Mouse (Mus musculus): Measurements from ENCODE around the gene Ftsj3. TPM values are rescaled to one million over a fixed set of nuclear protein-coding genes. Genes with fewer than 3 reads are reported as not detected.
"Not testable (repeated sequence)": the region's sequence is repeated elsewhere in the genome, so short reads cannot be mapped to it uniquely, and the experiment has no call there.

Gene Ftsj3
- polyA plus RNA-seq, 1 experiment from 2014 or later = 35.8 TPM

GRCm38 (mm10) chr11:106264988-106265387 lies 9.1 kb upstream of the Ftsj3 start:
- peaks cover 66% of the 10 kb centered on the region for H3K36me3 ChIP-seq (ENCODE audit: control insufficient read depth, insufficient read depth, low read length)
- no peak overlapping the region for H3K9ac ChIP-seq (ENCODE audit: low read length)
- H3K4me1 ChIP-seq (ENCODE audit: control insufficient read depth, insufficient read depth, low read length) = peaks cover 15% of the 10 kb centered on the region
- no peak overlapping the region for H3K4me2 ChIP-seq (ENCODE audit: low read length)
- H3K4me3 ChIP-seq (ENCODE audit: low read depth, low read length) = no peak overlapping the region
- H3K9me3 ChIP-seq (replicated peaks; ENCODE audit: control insufficient read depth, low read length) = no peaks in the 10 kb centered on the region
- ATAC-seq (no peak), DNase-seq (ENCODE audit: low spot score) (no peak)
- no peaks in the 10 kb centered on the region for H3K27me3 ChIP-seq (replicated peaks; ENCODE audit: control insufficient read depth, insufficient read depth, low read length)
- WGBS = 94% methylated on average over 15 of the region's 15 CpGs
- no peak overlapping the region for H3K27ac ChIP-seq (ENCODE audit: low read depth, low read length)

GRCm38 (mm10) chr11:106263963-106264362 lies 8.1 kb upstream of the Ftsj3 start:
- peaks cover 12% of the 10 kb centered on the region for H3K4me1 ChIP-seq (ENCODE audit: control insufficient read depth, insufficient read depth, low read length)
- H3K27me3 ChIP-seq (replicated peaks; ENCODE audit: control insufficient read depth, insufficient read depth, low read length) = no peaks in the 10 kb centered on the region
- H3K4me3 ChIP-seq (ENCODE audit: low read depth, low read length) = no peak overlapping the region
- H3K36me3 ChIP-seq (ENCODE audit: control insufficient read depth, insufficient read depth, low read length) = peaks cover 73% of the 10 kb centered on the region
- H3K9ac ChIP-seq (ENCODE audit: low read length) = no peak overlapping the region
- WGBS = 90% methylated on average over 9 of the region's 9 CpGs
- ATAC-seq (no peak), DNase-seq (ENCODE audit: low spot score) (no peak)
- H3K9me3 ChIP-seq (replicated peaks; ENCODE audit: control insufficient read depth, low read length) = no peaks in the 10 kb centered on the region
- no peak overlapping the region for H3K27ac ChIP-seq (ENCODE audit: low read depth, low read length)
- H3K4me2 ChIP-seq (ENCODE audit: low read length) = no peak overlapping the region

GRCm38 (mm10) chr11:106260826-106261450 lies 5.1 kb upstream of the Ftsj3 start:
- ATAC-seq = no peak
- WGBS = 89% methylated on average over 14 of the region's 14 CpGs

GRCm38 (mm10) chr11:106256775-106257174 lies 896 bp upstream of the Ftsj3 start:
- H3K4me3 ChIP-seq (ENCODE audit: low read depth, low read length) = peak overlapping the region; percentile 79
- peak overlapping the region; percentile 87 for H3K9ac ChIP-seq (ENCODE audit: low read length)
- H3K4me1 ChIP-seq (ENCODE audit: control insufficient read depth, insufficient read depth, low read length) = peaks cover 16% of the 10 kb centered on the region
- H3K27ac ChIP-seq (ENCODE audit: low read depth, low read length) = no peak overlapping the region
- H3K4me2 ChIP-seq (ENCODE audit: low read length) = peak overlapping the region; percentile 98
- H3K27me3 ChIP-seq (replicated peaks; ENCODE audit: control insufficient read depth, insufficient read depth, low read length) = no peaks in the 10 kb centered on the region
- no peak for ATAC-seq
- WGBS = 73% methylated on average over 5 of the region's 5 CpGs
- H3K9me3 ChIP-seq (replicated peaks; ENCODE audit: control insufficient read depth, low read length) = no peaks in the 10 kb centered on the region
- peaks cover 48% of the 10 kb centered on the region for H3K36me3 ChIP-seq (ENCODE audit: control insufficient read depth, insufficient read depth, low read length)
- DNase-seq (ENCODE audit: low spot score) = no peak

More at GRCm38 (mm10) chr11:106260826-106261450, 5.1 kb upstream of the Ftsj3 start:
- Histone ChIP-seq H3K36me3 (ENCODE audit: control insufficient read depth, insufficient read depth, low read length) (peaks cover 75% of the 10 kb centered on the region), H3K9me3 (replicated peaks; ENCODE audit: control insufficient read depth, low read length) (no peaks in the 10 kb centered on the region), H3K4me1 (ENCODE audit: control insufficient read depth, insufficient read depth, low read length) (peaks cover 7% of the 10 kb centered on the region), H3K27ac (ENCODE audit: low read depth, low read length) (no peak overlapping the region), H3K9ac (ENCODE audit: low read length) (no peak overlapping the region), H3K27me3 (replicated peaks; ENCODE audit: control insufficient read depth, insufficient read depth, low read length) (no peaks in the 10 kb centered on the region), H3K4me2 (ENCODE audit: low read length) (no peak overlapping the region), H3K4me3 (ENCODE audit: low read depth, low read length) (no peak overlapping the region)
- no peak for DNase-seq (ENCODE audit: low spot score)

GRCm38 (mm10) chr11:106255174-106255573 lies 705 bp downstream of the Ftsj3 start:
- H3K27me3 ChIP-seq (replicated peaks; ENCODE audit: control insufficient read depth, insufficient read depth, low read length) = no peaks in the 10 kb centered on the region
- peak overlapping the region; percentile 79 for H3K4me3 ChIP-seq (ENCODE audit: low read depth, low read length)
- WGBS = 4% methylated on average over 22 of the region's 22 CpGs
- ATAC-seq = peak; percentile 11
- DNase-seq (ENCODE audit: low spot score) = no peak
- H3K9me3 ChIP-seq (replicated peaks; ENCODE audit: control insufficient read depth, low read length) = no peaks in the 10 kb centered on the region
- H3K4me2 ChIP-seq (ENCODE audit: low read length) = peak overlapping the region; percentile 98
- peak overlapping the region; percentile 87 for H3K9ac ChIP-seq (ENCODE audit: low read length)
- H3K4me1 ChIP-seq (ENCODE audit: control insufficient read depth, insufficient read depth, low read length) = peaks cover 16% of the 10 kb centered on the region
- peaks cover 51% of the 10 kb centered on the region for H3K36me3 ChIP-seq (ENCODE audit: control insufficient read depth, insufficient read depth, low read length)
- H3K27ac ChIP-seq (ENCODE audit: low read depth, low read length) = no peak overlapping the region

- Histone ChIP-seq H3K4me2 (ENCODE audit: low read length) (peak overlapping the region; percentile 98), H3K27me3 (replicated peaks; ENCODE audit: control insufficient read depth, insufficient read depth, low read length) (no peaks in the 10 kb centered on the region), H3K27ac (ENCODE audit: low read depth, low read length) (no peak overlapping the region)
Observed at GRCm38 (mm10) chr11:106254767-106255166, 1.1 kb downstream of the Ftsj3 start.

GRCm38 (mm10) chr11:106249326-106249725 lies 6.6 kb downstream of the Ftsj3 start:
- no peak overlapping the region for H3K27ac ChIP-seq (ENCODE audit: low read depth, low read length)
- ATAC-seq (no peak), DNase-seq (ENCODE audit: low spot score) (no peak)
- H3K9me3 ChIP-seq (replicated peaks; ENCODE audit: control insufficient read depth, low read length) = no peaks in the 10 kb centered on the region
- peaks cover 88% of the 10 kb centered on the region for H3K36me3 ChIP-seq (ENCODE audit: control insufficient read depth, insufficient read depth, low read length)
- H3K4me2 ChIP-seq (ENCODE audit: low read length) = no peak overlapping the region
- no peaks in the 10 kb centered on the region for H3K27me3 ChIP-seq (replicated peaks; ENCODE audit: control insufficient read depth, insufficient read depth, low read length)
- no peak overlapping the region for H3K4me3 ChIP-seq (ENCODE audit: low read depth, low read length)
- H3K4me1 ChIP-seq (ENCODE audit: control insufficient read depth, insufficient read depth, low read length) = peaks cover under 1% of the 10 kb centered on the region; the same call in 1 of the 2 replicates
- H3K9ac ChIP-seq (ENCODE audit: low read length) = no peak overlapping the region
- WGBS = 89% methylated on average over 7 of the region's 7 CpGs

More at GRCm38 (mm10) chr11:106254767-106255166, 1.1 kb downstream of the Ftsj3 start:
- peak overlapping the region; percentile 79 for H3K4me3 ChIP-seq (ENCODE audit: low read depth, low read length)
- WGBS = 28% methylated on average over 2 of the region's 2 CpGs
- H3K4me1 ChIP-seq (ENCODE audit: control insufficient read depth, insufficient read depth, low read length) = peaks cover 16% of the 10 kb centered on the region
- DNase-seq (ENCODE audit: low spot score) = no peak
- peak overlapping the region; percentile 87; the same call in 1 of the 2 replicates for H3K9ac ChIP-seq (ENCODE audit: low read length)
- no peak for ATAC-seq
- no peaks in the 10 kb centered on the region for H3K9me3 ChIP-seq (replicated peaks; ENCODE audit: control insufficient read depth, low read length)
- H3K36me3 ChIP-seq (ENCODE audit: control insufficient read depth, insufficient read depth, low read length) = peaks cover 55% of the 10 kb centered on the region

GRCm38 (mm10) chr11:106246834-106247233 lies 9.0 kb downstream of the Ftsj3 start:
- no peak overlapping the region for H3K9ac ChIP-seq (ENCODE audit: low read length)
- peaks cover 98% of the 10 kb centered on the region for H3K36me3 ChIP-seq (ENCODE audit: control insufficient read depth, insufficient read depth, low read length)
- ATAC-seq (no peak), DNase-seq (ENCODE audit: low spot score) (no peak)
- 93% methylated on average over 1 of the region's 1 CpGs for WGBS
- H3K4me1 ChIP-seq (ENCODE audit: control insufficient read depth, insufficient read depth, low read length) = no peaks in the 10 kb centered on the region
- H3K4me3 ChIP-seq (ENCODE audit: low read depth, low read length) = no peak overlapping the region
- H3K27me3 ChIP-seq (replicated peaks; ENCODE audit: control insufficient read depth, insufficient read depth, low read length) = no peaks in the 10 kb centered on the region
- H3K27ac ChIP-seq (ENCODE audit: low read depth, low read length) = no peak overlapping the region
- H3K9me3 ChIP-seq (replicated peaks; ENCODE audit: control insufficient read depth, low read length) = no peaks in the 10 kb centered on the region
- H3K4me2 ChIP-seq (ENCODE audit: low read length) = no peak overlapping the region

- not testable (repeated sequence) for H3K4me3 ChIP-seq (ENCODE audit: low read depth, low read length)
- peaks cover 70% of the 10 kb centered on the region for H3K36me3 ChIP-seq (ENCODE audit: control insufficient read depth, insufficient read depth, low read length)
Observed at GRCm38 (mm10) chr11:106233978-106234377, 21.9 kb downstream of the Ftsj3 start.

More at GRCm38 (mm10) chr11:106233978-106234377, 21.9 kb downstream of the Ftsj3 start:
- not testable (repeated sequence) for H3K4me1 ChIP-seq (ENCODE audit: control insufficient read depth, insufficient read depth, low read length); H3K27me3 ChIP-seq (replicated peaks; ENCODE audit: control insufficient read depth, insufficient read depth, low read length); DNase-seq (ENCODE audit: low spot score); ATAC-seq; H3K4me2 ChIP-seq (ENCODE audit: low read length); H3K27ac ChIP-seq (ENCODE audit: low read depth, low read length); H3K9me3 ChIP-seq (replicated peaks; ENCODE audit: control insufficient read depth, low read length); H3K9ac ChIP-seq (ENCODE audit: low read length)
- WGBS = 83% methylated on average over 8 of the region's 8 CpGs
